Mouse (Mus musculus): Measurements from ENCODE around the gene Enc1.
A peak's percentile ranks its signal among the peaks of the same experiment; 100 is the strongest.

Enc1 gene

DNA sequence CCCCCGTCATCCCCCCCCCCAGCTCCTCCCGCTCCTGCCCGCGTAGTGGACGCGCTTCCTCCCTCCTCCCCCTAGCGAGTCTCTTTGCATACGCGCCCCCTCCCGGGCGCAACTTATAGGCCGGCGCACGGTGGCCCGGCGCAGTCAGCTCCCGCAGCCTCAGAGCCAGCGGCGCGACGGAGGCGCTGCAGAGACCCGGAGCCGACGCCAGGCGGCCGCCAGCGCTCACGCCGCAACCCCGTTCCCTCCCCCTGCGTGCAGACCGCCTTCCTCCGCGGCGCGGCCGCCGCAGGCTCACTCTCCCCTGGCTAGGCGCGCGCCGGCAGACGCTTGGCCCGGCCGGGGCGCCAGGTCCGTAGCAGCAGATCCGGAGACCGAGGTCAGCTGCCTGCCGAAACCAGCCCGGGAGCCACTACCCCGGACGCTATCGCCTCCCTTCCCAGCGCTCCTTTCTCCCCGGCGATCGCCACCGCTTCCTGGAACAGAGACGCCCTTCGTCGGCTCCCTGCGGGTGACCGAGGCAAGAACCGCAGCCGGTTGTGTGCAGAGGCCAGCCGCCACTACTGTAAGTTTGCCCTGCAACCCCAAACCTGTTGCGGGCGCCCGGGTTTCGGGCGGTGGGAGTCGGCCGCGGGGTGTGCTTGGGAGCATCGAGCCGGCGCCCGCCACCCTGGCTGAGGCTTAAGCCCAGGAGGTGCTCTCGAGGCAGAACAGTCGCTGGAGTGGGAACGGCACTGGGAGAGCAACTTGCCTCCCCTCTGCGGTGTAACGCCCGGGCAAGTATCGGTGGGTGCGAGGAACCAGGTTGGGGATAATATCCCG lies at the start of gene Enc1:
TSS of gene Enc1 (plus strand) at position 141 of the 822 bp plus-strand sequence.
- peak; percentile 78 to 89 for DNase-seq (ENCODE audit: low spot score in 2 of 2)

DNA sequence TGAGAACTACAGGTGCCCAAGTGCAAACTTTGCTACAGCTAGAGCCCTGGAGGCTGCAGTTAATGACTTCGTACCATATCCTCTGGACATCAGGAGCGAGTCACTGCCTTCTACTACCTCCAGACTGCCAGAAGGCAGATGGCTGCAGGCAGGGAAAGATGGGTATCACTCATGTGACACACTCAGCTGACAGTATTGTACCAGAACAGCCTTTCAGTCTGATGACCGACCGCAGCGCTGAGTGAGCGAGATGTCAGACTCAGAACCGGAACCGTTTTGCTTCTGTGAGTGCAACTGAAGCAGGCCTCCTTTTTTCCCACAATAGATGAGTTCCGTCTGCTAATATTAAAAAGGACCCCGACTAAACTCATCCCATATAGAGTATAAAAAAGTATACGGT lies 48.3 kb upstream of the Enc1 start:
- DNase-seq (ENCODE audit: low spot score in 2 of 2): no peak

DNA sequence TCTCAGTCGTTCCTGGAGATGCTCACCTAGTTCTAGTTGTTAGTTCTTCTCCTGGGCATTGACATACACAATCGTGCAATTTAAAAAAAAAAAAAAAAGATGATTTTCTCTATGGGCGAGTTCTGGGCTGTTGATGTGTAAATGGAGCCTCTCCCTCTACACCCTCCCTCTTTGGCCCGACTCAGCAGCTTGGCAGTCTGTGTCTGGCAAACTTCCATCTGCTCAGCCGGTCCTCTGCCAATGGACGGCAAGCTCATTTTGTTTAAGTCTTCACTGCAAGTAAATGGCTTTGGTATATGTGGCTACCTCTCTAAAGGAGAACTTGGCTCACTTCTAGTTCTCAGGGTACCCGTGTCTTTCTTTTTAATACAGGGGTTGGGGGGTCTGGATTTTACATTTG lies 47.5 kb upstream of the Enc1 start:
- DNase-seq (ENCODE audit: low spot score in 2 of 2): no peak

DNA sequence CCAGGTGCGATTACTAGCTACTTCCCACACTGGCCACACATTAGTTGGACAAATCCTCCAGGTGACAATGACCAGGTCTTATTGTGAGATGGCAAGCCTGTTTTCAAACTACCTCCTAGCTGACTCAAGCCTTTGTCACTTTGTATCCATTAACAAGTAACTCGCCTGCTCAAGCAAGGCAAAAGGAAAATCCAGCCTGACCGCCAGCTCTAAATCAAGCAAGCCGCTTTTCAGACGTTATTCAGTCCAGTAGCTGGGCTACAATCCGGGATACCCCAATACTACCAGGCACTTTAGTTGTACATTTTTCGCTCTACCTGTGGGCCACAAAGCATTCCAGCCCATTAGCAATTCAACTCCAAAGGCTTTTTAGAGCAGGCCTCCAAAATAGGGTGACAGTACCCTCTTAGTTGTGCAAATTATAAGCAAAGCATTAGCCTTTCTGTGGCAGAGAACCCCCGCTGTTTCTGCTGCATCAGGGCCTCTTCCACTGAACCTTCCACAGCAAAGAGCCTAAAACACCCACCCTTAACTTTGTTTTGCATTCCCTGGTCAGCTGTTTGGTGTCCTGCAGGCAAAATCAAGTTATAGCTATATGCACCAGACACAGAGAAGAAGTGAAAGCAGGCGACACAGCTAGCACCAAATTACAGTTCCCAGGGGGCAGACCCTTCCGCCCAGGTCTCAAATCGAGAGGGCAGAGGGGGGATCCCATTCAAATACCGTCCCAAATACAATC lies 44.5 kb upstream of the Enc1 start:
- DNase-seq (ENCODE audit: low spot score in 2 of 2): peak in 1 of 2 experiments; percentile 16

DNA sequence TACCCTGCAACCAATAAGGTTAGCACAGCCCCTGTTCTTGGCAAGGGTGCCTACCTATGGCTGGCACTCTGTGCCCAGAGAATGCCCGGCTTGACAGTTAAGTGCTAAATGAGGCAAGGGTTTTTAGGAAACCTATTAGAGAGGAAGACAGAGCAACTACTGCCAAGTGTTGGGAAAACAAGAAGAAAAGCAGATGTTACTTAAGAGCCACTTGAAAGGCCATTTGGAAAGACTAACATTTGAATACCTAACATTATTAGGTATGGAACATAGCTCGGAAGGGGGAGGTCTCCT lies 44.0 kb upstream of the Enc1 start:
- no peak for DNase-seq (ENCODE audit: low spot score in 2 of 2)

DNA sequence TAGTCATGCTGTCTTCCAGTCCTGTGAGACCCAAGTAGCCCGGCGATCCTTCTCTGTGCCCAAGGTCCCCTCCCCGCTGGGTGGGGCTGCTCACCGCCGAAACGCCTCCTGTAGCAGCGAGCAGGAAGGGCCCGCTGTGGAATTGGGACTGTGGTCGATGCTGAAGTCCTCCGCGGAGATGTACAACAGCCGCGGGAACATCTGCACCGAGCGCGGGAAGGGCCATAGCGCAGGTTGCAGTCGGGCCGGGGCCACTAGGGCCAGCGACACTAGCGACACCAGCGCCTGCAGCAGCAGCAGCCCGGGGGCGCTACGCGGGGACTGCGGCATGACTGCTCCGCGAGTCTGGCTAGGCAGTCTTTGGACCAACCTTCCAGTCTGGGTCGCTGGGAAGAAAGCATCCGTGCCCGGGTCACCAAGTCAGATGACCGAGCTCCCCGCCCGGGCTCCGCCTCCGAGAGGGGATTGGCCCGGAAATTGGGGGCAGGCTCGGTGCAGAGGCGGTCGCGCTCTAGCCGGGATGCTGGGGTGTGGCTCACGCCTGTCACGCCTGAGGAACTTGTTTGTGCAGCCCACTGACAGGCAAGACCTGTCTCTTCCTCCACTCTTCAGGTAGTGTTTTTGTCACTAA lies 42.9 kb upstream of the Enc1 start, which contains the start of gene Hexb:
TSS of gene Hexb (minus strand) at position 426 of the 631 bp plus-strand sequence.
- DNase-seq (ENCODE audit: low spot score in 2 of 2): peak; percentile 83 to 89

DNA sequence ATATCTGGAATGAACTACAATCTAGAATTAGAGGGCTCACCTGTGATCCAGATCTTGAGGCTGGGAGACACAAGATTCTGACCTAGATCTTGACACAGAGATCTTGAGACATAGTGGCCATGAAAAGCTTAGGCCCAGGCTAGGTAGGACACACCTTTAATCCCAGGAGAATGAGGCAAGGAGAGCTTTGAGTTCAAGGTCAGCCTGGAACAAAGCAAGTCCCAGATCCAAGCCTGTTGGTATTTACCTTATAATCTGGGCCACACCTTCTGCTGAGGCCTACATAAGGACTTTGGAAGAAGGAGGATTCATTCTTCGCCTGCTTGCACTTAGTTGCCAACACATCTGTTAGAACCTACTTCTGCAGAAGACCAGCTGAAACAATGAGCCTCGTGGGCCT lies 41.8 kb upstream of the Enc1 start:
- no peak for DNase-seq (ENCODE audit: low spot score in 2 of 2)

DNA sequence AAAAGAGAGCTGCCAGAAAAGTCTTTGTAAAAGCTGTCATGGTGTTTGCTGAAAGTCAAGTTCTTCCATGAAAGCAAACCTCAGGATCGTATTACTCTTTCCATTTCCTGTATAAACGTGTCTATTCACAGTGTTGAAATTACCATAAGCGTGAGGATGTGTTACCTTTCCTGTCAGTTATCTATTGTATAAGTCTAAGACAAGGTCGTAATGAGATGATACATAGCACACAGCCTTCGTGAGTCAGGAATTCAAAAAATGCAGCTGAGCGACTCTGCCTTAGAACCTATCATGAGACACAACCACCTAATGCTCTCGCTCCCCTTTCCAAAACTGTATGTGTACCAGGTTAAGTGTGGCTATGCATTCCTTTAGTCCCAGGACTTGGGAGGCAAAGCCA lies 39.8 kb upstream of the Enc1 start:
- no peak for DNase-seq (ENCODE audit: low spot score in 2 of 2)

DNA sequence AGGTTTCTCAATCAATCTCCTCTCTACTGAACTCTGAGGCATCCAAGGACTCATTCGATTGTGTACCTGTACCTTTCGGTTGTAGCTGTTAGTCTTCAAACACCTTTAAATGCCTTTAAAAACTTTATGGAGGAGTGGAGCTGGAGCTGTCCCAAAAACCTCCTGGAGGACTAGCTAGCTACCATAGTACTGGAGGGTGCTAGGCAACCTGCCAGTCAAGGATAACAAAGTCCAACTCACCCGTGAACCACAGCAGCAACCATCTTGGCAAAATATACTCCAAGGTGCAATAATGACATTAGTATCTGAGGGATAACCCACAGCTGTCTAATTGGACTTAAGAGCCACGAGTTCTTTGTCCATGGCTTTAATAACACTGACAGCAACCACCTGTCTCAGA lies 39.0 kb upstream of the Enc1 start:
- no peak for DNase-seq (ENCODE audit: low spot score in 2 of 2)

DNA sequence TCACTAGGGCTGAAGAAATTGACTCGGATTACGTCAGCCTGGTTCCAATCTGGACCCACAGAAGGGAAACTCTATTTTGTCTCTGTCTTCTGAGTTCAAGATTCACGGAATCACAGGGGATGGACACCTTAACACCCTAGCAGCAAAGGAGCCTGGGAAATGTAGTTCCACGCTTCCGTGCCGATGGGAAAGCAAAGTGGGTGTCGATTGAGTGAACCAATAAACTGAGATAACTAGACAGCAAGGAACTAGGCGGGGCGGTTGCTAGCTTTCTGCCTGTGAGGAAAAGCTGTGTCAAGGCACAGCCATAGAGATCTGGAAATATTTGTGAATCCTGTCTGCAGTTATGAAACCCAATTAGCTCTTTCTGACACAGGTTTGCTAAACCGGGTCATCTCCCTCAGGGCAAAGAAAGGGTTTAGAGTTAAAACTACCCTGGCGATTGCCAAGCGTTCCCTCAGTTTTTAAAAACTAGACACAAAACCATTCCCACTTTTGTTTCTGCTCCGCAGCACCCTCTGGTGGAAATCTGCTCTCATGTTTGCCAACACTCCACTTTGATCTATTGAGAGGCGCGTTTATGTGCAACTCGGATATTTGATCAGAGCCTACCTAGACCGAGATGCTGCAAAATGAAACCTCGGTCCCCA lies 35.7 kb upstream of the Enc1 start:
- DNase-seq (ENCODE audit: low spot score in 2 of 2): peak; percentile 53 to 68

DNA sequence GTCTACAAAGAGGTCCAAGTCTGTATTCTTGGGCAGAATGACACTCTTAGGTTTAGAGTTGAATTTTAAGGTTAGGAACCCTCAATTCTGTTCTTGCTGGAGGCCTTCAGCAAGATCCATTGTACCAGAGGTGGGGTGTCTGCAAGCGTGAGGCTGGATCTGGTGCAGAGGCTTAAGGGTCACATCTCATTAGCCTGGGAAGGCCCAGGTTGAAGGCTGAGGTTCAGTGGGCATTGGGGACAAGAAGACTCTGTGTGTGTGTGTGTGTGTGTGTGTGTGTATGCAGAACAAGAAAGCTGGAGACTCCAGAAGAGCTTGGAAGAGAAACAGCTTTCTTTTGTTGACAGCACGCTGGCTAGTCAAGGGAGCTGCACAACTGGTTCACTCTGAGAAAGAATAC lies 34.9 kb upstream of the Enc1 start:
- no peak for DNase-seq (ENCODE audit: low spot score in 2 of 2)

DNA sequence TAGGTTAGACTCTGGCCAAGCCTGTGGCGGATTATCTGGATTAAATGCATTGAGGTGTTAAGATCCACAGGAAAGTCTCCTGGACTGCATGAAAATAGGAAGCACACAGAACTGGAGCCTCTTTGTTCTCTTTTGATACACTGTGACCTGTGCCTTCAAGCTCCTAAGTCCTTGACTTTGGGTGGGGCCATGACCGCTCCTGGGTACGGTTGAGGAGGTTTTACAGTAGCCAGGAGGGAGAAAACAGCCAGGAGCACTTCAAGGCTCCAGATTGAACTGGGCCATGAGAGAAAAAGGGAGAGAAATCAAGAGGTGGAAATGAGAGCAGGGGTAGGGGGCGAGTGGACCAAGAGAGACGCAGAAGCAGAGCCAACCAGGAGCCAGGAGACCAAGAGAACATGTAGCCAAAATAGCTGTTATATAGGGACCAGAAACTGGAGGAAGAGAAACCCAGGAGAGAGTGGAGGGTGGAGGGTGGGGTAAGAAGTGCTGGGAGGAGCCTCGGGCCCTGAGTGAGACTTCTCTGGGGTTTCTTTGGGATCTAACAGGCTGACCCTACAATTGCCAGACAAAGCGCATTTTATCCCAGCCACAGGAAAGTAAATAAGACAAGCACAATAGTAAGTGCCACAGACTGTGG lies 33.3 kb upstream of the Enc1 start:
- DNase-seq (ENCODE audit: low spot score in 2 of 2): no peak

DNA sequence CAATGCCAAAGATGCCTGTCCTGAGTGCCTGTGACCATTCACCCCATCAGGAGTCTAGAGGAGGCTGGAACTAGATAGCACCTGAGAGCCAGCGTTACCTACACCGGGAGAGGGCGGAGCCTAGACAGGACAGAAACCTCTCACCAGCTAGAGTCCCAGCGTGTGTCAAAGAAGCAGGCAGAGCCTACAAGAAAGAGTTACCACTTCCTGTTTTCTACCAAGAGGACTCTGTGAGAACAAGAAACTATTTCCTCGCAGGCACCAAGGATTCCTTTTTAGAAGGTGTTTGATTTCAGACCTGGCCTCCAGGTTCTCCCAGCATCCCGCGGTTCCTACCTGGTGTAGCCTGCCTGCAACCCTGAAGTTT lies 32.8 kb upstream of the Enc1 start:
- DNase-seq (ENCODE audit: low spot score in 2 of 2): peak; percentile 61 to 66

DNA sequence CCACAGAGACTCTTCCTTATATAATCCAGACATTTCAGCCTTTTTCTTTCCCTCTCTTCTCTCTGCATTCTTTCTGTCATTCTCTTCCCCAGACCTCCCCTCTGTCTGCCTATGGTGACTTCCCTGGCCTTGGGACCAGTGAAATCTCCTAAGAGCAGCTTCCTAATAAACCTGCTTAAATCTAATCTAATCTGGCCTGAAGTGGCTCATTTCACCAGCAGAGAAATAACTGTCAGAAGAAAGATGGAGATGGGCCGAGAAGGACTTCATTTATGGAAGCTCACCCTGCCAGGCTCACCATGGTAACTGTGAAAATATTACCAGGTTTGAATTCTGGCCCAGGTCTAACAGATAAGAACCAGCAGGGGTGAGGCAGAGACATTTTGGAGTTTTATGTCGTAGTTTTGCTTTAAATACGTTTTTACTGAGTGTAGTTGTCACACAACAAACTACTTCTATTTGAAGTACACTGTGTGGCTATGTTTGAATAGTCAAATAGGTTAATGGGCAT lies 32.4 kb upstream of the Enc1 start:
- DNase-seq (ENCODE audit: low spot score in 2 of 2): no peak

DNA sequence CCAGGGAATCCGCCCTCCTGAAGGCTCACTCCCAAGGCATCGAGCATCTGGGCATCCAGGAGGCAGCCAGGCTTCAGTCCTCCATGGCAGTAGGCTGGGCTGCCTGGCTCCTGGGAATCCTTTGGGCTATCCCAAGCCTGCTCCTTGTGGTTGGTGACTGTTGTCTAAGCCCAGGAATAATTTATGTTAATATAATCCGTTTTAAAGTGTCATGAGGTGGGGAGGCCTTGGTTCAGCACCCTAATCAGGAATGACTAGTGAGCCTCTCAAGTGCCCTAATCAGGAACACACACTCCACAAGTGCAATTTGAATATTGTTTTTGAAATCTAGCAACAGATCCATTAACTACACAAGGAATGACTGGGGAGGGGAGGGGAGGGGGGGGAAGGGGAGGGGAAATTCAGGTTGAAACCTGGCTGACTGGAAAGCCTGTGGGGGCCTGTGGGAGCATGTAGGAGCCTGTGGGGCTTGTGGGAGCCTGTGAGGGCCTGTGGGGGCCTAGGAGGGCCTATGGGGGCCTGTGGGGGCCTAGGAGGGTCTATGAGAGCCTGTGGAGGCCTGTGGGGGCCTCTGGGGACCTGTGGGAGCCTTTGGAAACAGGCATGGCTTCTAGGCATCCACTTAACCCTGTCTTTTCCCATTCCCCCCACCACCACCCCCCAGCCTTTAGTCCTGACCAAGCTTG lies 26.2 kb upstream of the Enc1 start:
- DNase-seq (ENCODE audit: low spot score in 2 of 2): no peak

DNA sequence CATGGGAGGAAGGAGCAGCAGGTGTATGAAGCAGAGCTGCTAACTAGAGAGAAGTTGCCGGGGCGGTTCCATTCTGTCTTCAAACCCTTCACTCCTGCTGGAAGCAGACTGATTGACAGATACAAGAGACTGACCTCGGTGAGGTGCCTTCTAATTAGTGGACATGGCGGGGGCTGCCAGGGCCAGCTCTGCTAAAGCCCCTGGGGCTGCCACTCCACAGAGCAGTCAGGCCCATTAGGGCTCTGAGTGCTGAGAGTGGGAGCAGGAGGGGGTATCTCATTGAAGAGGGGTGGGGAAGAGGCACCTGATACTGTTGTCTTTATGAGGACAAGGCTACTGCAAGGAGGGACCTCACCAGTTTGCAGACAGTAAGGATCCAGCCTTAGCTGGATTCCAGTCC lies 25.3 kb upstream of the Enc1 start:
- no peak for DNase-seq (ENCODE audit: low spot score in 2 of 2)

DNA sequence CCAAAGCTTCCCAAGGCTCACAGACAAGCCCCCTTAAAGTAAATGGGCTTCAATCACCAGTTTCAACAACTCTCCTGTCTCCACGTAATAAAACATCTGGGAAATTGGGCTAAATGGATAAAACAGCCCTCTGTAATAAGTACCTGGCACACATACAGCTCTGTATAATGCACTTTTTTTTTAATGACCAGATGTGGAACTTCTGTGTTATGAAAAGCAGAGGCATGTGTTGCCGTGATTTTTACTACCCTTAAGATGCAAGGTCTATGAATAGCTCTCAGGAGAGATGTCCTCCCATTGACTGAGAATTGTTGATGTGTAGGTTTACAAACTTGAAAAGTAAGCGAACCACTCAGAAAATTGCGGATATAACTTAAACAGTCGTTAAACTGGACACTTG lies 24.7 kb upstream of the Enc1 start:
- no peak for DNase-seq (ENCODE audit: low spot score in 2 of 2)

DNA sequence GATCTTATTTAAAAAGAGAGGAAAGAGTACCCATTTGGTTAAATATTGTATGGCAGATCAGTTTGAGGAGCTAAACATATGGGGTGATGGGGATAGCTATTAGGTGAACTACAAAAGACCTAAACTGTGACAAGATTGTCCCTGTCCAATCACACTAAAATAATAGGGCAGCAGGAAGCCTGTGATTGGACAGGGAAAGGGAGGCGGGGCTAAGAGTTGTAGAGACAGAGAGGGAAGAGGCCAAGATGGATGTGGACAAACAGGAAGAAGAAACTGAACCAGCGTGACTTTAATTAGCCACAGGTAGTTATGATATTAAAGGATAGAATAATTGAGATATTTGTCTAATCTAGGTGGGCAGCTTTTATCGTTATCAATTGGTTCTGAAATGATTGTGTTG lies 20.9 kb upstream of the Enc1 start:
- DNase-seq (ENCODE audit: low spot score in 2 of 2): no peak

DNA sequence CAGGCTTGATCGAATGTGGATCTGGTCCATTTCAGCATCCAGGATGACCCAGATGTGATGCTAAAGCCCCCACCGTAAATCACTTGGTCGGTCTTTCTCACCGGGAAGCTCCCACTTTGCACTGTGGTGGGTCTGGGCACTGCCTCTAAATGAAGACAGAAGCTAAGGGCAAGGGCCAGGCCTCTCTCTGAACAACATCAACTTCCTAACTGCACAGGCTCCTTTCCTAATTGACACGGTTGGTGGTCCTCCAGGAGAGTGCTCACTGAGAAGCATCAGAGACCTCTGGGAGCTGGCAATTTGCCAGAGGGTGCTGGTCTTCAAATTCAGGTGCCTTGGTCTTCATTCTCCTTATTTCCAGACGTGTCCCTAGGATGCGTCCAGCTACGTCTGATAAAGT lies 17.0 kb upstream of the Enc1 start:
- DNase-seq (ENCODE audit: low spot score in 2 of 2): no peak

DNA sequence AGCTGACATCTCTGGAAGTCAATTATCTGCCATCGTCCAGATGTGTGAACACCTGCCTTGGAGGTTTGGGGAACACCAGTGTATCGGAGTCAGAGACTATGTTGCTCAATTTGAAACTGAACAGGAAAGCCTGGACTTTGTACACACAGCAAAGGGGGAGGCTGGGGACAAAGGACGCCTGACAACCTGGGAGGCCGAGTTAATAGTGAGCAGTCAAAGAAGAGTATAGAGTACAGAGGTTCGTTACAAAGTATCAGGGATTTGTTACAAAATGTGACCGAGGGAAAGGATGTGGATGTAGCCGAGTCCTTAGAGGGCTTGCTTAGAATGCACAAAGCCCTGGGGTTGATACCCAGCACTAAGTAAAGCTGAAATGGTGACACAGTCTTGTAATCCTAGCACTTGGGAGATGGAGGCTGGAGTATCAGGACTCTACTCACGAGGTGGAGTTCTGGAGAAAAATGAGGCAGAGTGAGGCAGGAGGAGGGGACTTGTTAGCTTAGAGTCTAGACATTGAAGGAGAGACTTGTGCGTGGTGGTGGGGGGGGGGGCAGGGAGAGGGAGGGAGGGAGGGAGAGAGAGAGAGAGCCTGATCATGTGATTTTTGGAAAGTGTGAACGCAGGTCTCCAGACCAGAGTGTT lies 16.4 kb upstream of the Enc1 start:
- no peak for DNase-seq (ENCODE audit: low spot score in 2 of 2)

DNA sequence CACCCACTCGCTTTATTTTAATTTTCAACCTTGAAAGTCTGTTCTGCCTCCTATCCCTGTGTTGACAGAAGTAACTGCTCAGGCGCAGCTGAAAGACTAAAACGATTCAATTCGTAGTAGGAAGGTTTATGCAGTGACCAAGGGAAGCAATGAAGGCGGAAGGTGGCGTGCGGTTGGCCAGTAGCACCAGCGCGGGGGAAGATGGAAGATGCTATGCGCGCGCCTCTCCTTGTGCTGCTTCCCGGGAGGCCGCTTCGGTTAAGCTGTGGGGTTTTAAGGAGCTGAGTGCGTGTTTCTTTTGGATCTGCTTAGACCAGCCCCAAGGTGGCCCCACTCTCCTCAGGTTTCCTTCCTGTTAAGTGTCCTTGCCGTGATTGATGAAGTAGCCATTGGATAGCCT lies 15.8 kb upstream of the Enc1 start:
- DNase-seq (ENCODE audit: low spot score in 2 of 2): no peak
